Mouse (Mus musculus) ovary, adult 18-20 months (tissue): ENCODE measurements around the gene Nup35.

ENCODE experiments used
- DNase-seq: peaks from one replicate; pipeline ENCODE4 v3.0.0; 2022; ENCODE audit warnings: low spot score, mixed read lengths

The Nup35 gene

GRCm38 (mm10) chr2:80638364-80639241 lies 21.6 kb downstream of the Nup35 start:
- DNase-seq, result peak; percentile 74

DNA sequence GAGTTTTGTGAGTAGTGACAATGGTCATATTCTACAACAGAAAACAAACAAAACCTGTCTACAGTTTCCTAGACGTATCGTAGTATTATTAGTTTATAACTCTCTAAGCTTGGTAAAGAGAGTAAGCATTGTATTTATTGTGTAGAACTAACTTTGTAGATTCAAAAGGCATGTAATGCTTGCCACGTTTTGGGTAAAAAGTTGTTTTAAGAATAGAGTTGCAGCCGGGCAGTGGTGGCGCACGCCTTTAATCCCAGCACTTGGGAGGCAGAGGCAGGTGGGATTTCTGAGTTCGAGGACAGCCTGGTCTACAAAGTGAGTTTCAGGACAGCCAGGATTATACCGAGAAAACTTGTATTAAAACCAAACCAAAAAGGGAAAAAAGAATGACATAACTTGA lies 22.4 kb downstream of the Nup35 start:
- DNase-seq, result no peak

- DNase-seq, result no peak
These were observed 22.8 kb downstream of the Nup35 start for GRCm38 (mm10) chr2:80639864-80640263.

- no peak for DNase-seq
These were observed 44.4 kb downstream of the Nup35 start for GRCm38 (mm10) chr2:80661414-80661813.

- DNase-seq, result no peak
These were observed 45.6 kb downstream of the Nup35 start for GRCm38 (mm10) chr2:80662682-80663081.

DNA sequence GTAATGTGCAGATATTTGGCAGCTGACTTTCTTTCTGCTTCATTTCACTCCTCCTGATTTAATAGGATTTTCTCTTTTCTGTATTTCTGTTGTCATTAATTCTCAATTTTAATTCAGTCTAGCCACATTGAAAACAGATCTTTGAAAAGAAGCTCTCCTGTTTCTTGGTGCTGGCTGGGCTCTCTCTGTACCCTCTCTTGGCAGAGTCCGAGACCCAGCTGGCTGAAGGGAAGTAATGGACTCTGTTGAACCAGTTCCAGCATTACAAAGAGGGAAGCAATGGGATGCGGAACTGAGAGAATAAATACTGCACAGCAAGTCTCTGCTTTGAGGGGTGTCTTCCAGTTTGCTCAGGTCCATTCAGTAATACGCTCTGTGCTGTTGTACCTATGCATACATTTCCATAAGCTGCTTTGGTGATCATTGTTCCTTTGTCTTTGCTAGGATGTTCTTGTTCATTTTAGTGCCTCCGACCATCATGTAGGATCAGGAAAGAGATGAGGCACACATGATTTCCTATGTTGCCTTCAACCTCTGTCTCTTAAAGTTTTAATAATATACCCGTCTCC lies 50.4 kb downstream of the Nup35 start:
- DNase-seq, result no peak

DNA sequence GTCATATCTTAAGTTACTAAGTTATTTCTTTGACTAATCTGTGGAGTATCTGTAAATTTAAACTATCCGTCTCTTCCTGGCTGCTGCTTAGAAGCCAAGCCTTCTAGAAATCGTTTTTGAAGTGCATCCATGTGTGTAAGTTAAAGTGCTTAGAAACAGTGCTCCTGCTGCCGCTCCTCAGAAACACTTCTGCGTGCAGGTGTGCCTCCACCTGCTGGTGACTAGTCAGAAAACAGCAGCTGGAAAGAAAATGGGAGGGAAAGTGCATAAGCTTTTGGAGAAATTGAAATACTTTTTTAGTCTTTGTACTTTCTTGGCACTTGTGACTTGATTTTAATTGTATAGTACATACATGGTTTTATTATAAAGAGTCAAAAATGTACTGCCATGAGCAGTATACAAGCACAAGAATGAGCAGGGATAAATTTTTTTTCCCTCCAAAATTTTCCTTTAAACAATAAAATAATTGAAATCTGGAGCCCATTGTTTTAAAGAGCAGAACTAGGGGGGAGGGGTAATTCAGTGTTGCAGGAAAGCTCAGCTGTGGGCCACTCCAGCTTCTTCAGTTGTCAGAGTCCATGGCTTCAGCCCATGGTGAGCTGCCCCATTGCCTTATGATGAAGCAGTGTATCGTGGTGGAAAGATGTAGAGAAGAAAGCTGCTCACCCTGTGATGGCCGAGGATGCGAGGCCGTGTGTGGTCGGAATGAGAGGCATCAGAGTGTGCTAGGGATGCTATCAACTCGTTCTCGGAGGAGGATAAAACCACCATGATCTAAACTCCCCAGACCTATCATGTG lies 53.0 kb downstream of the Nup35 start:
- DNase-seq, result no peak

GRCm38 (mm10) chr2:80678803-80679202 lies 61.8 kb downstream of the Nup35 start:
- DNase-seq, result no peak

DNA sequence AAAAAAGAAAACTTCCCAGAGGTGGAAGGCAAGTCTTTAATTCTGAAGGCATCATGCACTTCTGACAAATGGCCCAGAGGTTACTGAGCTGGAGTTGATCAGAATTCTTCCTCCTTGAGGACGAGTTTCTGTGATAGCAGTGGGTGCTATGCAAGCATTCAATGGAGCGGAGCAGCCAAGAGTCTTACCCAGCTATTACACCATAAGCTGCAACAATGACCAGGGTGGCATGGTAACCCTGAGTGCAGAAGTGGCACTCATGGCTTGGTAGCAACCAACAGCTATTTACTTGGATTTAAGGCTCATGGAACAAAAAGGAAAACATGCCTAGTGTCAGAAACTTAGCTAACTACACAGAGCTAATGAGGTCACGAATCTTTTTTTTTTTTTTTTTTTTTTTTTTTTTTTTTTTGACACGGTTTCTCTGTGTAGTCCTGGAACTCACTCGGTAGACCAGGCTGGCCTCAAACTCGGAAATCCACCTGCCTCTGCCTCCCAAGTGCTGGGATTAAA lies 66.7 kb downstream of the Nup35 start:
- no peak for DNase-seq

- DNase-seq, result no peak
These were observed 67.5 kb downstream of the Nup35 start for GRCm38 (mm10) chr2:80684396-80685071.

DNA sequence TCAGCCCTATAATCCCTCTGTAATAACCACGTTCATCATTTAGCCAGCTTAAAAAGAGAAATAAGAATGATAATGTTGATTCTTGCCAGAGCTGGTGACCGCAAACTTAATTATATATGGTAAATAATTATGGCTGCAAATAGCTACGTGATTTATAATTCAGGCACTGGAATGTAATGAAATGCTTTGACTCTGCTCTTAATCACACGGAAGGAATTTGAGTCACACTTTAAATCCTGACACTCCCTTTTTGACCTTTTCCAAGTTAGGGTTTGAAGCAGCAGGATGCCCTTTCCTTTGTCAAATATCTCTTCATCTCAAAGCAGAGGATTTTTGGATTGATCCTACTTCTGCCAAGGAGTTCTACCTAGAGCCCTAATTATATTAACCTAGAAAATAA lies 71.2 kb downstream of the Nup35 start:
- no peak for DNase-seq

- DNase-seq, result no peak
These were observed 90.4 kb downstream of the Nup35 start for GRCm38 (mm10) chr2:80707429-80707828.
